Mouse (Mus musculus) stomach, postnatal 0 days (tissue): ENCODE measurements around the gene Ufc1. TPM values are rescaled to one million over a fixed set of nuclear protein-coding genes. Genes with fewer than 3 reads are reported as not detected.

Experiments used
- ATAC-seq: fragments of 200-750 bp; cut with Nextera tagmentation; 2 replicates; pipeline ENCODE4 v1.8.0; 2017; ENCODE audit not compliant: low FRiP score, low TSS enrichment
- DNase-seq: peaks from one replicate; pipeline ENCODE4 v3.0.0-alpha.2; 2016; ENCODE audit warnings: low spot score
- H3K27ac ChIP-seq: fragments of 300-500 bp; sonication (generic); replicated peaks from 2 replicates; pipeline ENCODE4 v1.5.1; 2014; ENCODE audit warnings: mild to moderate bottlenecking, control low read depth
- H3K27me3 ChIP-seq: fragments of 300-500 bp; sonication (generic); 2 replicates; pipeline ENCODE4 v1.6.1; 2014; ENCODE audit warnings: low read length; ENCODE audit not compliant: control insufficient read depth, insufficient read depth
- H3K36me3 ChIP-seq: fragments of 300-500 bp; sonication (generic); 2 replicates; pipeline ENCODE4 v1.6.1; 2014; ENCODE audit warnings: low read length, mixed read lengths; ENCODE audit not compliant: control insufficient read depth, insufficient read depth
- H3K4me1 ChIP-seq: fragments of 300-500 bp; sonication (generic); replicated peaks from 2 replicates; pipeline ENCODE4 v1.6.1; 2014; ENCODE audit warnings: antibody characterized with exemption; ENCODE audit not compliant: control insufficient read depth, insufficient read depth
- H3K4me2 ChIP-seq: fragments of 300-500 bp; sonication (generic); replicated peaks from 2 replicates; pipeline ENCODE4 v1.6.1; 2014; ENCODE audit warnings: low read depth, mild to moderate bottlenecking, control low read depth, moderate library complexity
- H3K4me3 ChIP-seq: fragments of 300-500 bp; sonication (generic); 2 replicates; pipeline ENCODE4 v1.5.1; 2014; ENCODE audit warnings: low read depth, low read length, control low read depth
- H3K9ac ChIP-seq: fragments of 300-500 bp; sonication (generic); 2 replicates; pipeline ENCODE4 v1.6.1; 2014; ENCODE audit warnings: mild to moderate bottlenecking, low read length, control low read depth, mixed read lengths
- H3K9me3 ChIP-seq: fragments of 300-500 bp; sonication (generic); 2 replicates; pipeline ENCODE4 v1.6.1; 2016; ENCODE audit warnings: low read length; ENCODE audit not compliant: control insufficient read depth
- CTCF ChIP-seq: IDR thresholded peaks from 2 replicates; pipeline ENCODE4 v1.5.1; 2016; ENCODE audit warnings: antibody characterized with exemption, low read depth, mild to moderate bottlenecking, moderate library complexity
- EP300 ChIP-seq: optimal IDR thresholded peaks from 2 replicates; pipeline ENCODE3; 2016; ENCODE audit warnings: antibody characterized with exemption
- WGBS: fragments of 180-500 bp; shearing (Covaris S2); extraction: QIAGEN DNeasy Blood & Tissue Kit; methylation state at CpG from one replicate; pipeline ENCODE4 v1.1.7; 2014; 5-methylcytosine and 5-hydroxymethylcytosine counted together
- polyA plus RNA-seq: library from polyadenylated mRNA; unstranded; fragments of >200 nt; fragmentation: Nextera tagmentation; extraction: Ambion mirVana; gene quantifications from 2 replicates; pipeline ENCODE4 v1.2.1, GENCODE M21; 2015

The Ufc1 gene
- polyA plus RNA-seq, 1 experiment from 2014 or later: 135 TPM

GRCm38 (mm10) chr1:171285096-171285892, 9.5 kb downstream of the Ufc1 start:
- Histone ChIP-seq H3K9ac (no peak overlapping the region), H3K9me3 (no peaks in the 10 kb centered on the region), H3K27ac (0 out of 2 replicates have a peak overlapping the region, but pooled peaks have one; percentile 30), H3K27me3 (no peaks in the 10 kb centered on the region), H3K4me3 (no peak overlapping the region), H3K36me3 (peaks cover 14% of the 10 kb centered on the region), H3K4me1 (peaks cover 6% of the 10 kb centered on the region; the same call in 1 of the 2 replicates), H3K4me2 (no peak overlapping the region)
- 87% methylated on average over 20 of the region's 20 CpGs for WGBS
- no peak for TF ChIP-seq CTCF
- no peak for TF ChIP-seq EP300
- no peak for DNase-seq
- no peak for ATAC-seq

- H3K36me3 ChIP-seq: peaks cover 14% of the 10 kb centered on the region
- ATAC-seq (no peak), DNase-seq (no peak)
- no peaks in the 10 kb centered on the region for H3K27me3 ChIP-seq
- H3K4me2 ChIP-seq: no peak overlapping the region
- H3K4me3 ChIP-seq: no peak overlapping the region
- no peak overlapping the region for H3K9ac ChIP-seq
- TF ChIP-seq CTCF (no peak), EP300 (no peak)
- peaks cover 8% of the 10 kb centered on the region; the same call in 1 of the 2 replicates for H3K4me1 ChIP-seq
- H3K9me3 ChIP-seq: no peaks in the 10 kb centered on the region
- 88% methylated on average over 15 of the region's 15 CpGs for WGBS
- no peak overlapping the region for H3K27ac ChIP-seq
Measured at GRCm38 (mm10) chr1:171284491-171284890, 10.3 kb downstream of the Ufc1 start.

- no peak for ATAC-seq
- TF ChIP-seq EP300 (no peak), CTCF (no peak)
- Histone ChIP-seq H3K9ac (no peak overlapping the region), H3K27me3 (no peaks in the 10 kb centered on the region), H3K36me3 (peaks cover 7% of the 10 kb centered on the region; the same call in 1 of the 2 replicates), H3K4me3 (no peak overlapping the region), H3K9me3 (no peaks in the 10 kb centered on the region), H3K4me2 (no peak overlapping the region), H3K4me1 (peaks cover 8% of the 10 kb centered on the region; the same call in 1 of the 2 replicates), H3K27ac (no peak overlapping the region)
- DNase-seq: no peak
- 88% methylated on average over 18 of the region's 18 CpGs for WGBS
Measured at GRCm38 (mm10) chr1:171283188-171284160, 11.3 kb downstream of the Ufc1 start.

- Histone ChIP-seq H3K36me3 (peaks cover 14% of the 10 kb centered on the region; the same call in 1 of the 2 replicates), H3K27me3 (no peaks in the 10 kb centered on the region), H3K4me3 (no peak overlapping the region), H3K4me2 (no peak overlapping the region), H3K27ac (no peak overlapping the region), H3K9ac (peak overlapping the region; percentile 72; the same call in 1 of the 2 replicates), H3K4me1 (peaks cover 8% of the 10 kb centered on the region; the same call in 1 of the 2 replicates), H3K9me3 (no peaks in the 10 kb centered on the region)
- DNase-seq (no peak), ATAC-seq (no peak)
- 74% methylated on average over 18 of the region's 18 CpGs for WGBS
- TF ChIP-seq CTCF: no peak
- no peak for TF ChIP-seq EP300
Measured at GRCm38 (mm10) chr1:171282086-171282805, 12.6 kb downstream of the Ufc1 start.

GRCm38 (mm10) chr1:171281528-171281923, 13.3 kb downstream of the Ufc1 start:
- Histone ChIP-seq H3K36me3 (peaks cover 21% of the 10 kb centered on the region; the same call in 1 of the 2 replicates), H3K27ac (peak overlapping the region; percentile 93), H3K4me2 (peak overlapping the region; percentile 77), H3K9ac (peak overlapping the region; percentile 72), H3K4me3 (peak overlapping the region; percentile 62), H3K9me3 (no peaks in the 10 kb centered on the region), H3K27me3 (no peaks in the 10 kb centered on the region), H3K4me1 (peaks cover 2% of the 10 kb centered on the region; the same call in 1 of the 2 replicates)
- WGBS: 0% methylated on average over 10 of the region's 10 CpGs
- DNase-seq (peak; percentile 81), ATAC-seq (peak; percentile 55)
- TF ChIP-seq CTCF (peak; percentile 87), EP300 (no peak)
